Mouse (Mus musculus) frontal cortex, postnatal 36 days (tissue): ENCODE results near the gene Rai14.

Experiments
- DNase-seq, 2 experiments: peaks; one replicate each; pipeline ENCODE4 v3.0.0; 2022; ENCODE audit warnings: low spot score in 2 of 2

Rai14 gene

GRCm38 (mm10) chr15:10714409-10715138 lies at the start of gene Rai14:
Gene Rai14 (minus strand): TSS chr15:10714624.
- peak; percentile 30 to 41 for DNase-seq

- no peak for DNase-seq
Measured at GRCm38 (mm10) chr15:10761441-10761840, 47.0 kb upstream of the Rai14 start.

GRCm38 (mm10) chr15:10760006-10760405 lies 45.6 kb upstream of the Rai14 start:
- DNase-seq, result no peak

- DNase-seq, result no peak
Measured at GRCm38 (mm10) chr15:10759440-10759839, 45.0 kb upstream of the Rai14 start.

- no peak for DNase-seq
Measured at GRCm38 (mm10) chr15:10758808-10759207, 44.4 kb upstream of the Rai14 start.

- no peak for DNase-seq
Measured at GRCm38 (mm10) chr15:10751141-10751540, 36.7 kb upstream of the Rai14 start.

- DNase-seq, result peak in 1 of 2 experiments; percentile 46
Measured at GRCm38 (mm10) chr15:10750339-10750738, 35.9 kb upstream of the Rai14 start.

- no peak for DNase-seq
Measured at GRCm38 (mm10) chr15:10749678-10750077, 35.3 kb upstream of the Rai14 start.

GRCm38 (mm10) chr15:10747638-10748037 lies 33.2 kb upstream of the Rai14 start:
- DNase-seq, result peak; percentile 9 to 38

GRCm38 (mm10) chr15:10747226-10747625 lies 32.8 kb upstream of the Rai14 start:
- no peak for DNase-seq

GRCm38 (mm10) chr15:10746303-10747051 lies 32.1 kb upstream of the Rai14 start:
- DNase-seq, result no peak

- no peak for DNase-seq
Measured at GRCm38 (mm10) chr15:10742441-10742840, 28.0 kb upstream of the Rai14 start.

- no peak for DNase-seq
Measured at GRCm38 (mm10) chr15:10739279-10739678, 24.9 kb upstream of the Rai14 start.

- no peak for DNase-seq
Measured at GRCm38 (mm10) chr15:10738354-10739142, 24.1 kb upstream of the Rai14 start.

GRCm38 (mm10) chr15:10735948-10736347 lies 21.5 kb upstream of the Rai14 start:
- no peak for DNase-seq

GRCm38 (mm10) chr15:10735216-10735615 lies 20.8 kb upstream of the Rai14 start:
- no peak for DNase-seq

GRCm38 (mm10) chr15:10731398-10731797 lies 17.0 kb upstream of the Rai14 start:
- DNase-seq, result no peak

GRCm38 (mm10) chr15:10726272-10726671 lies 11.8 kb upstream of the Rai14 start:
- no peak for DNase-seq

GRCm38 (mm10) chr15:10724857-10725256 lies 10.4 kb upstream of the Rai14 start:
- DNase-seq, result no peak

- no peak for DNase-seq
Measured at GRCm38 (mm10) chr15:10723507-10723906, 9.1 kb upstream of the Rai14 start.

GRCm38 (mm10) chr15:10722629-10723339 lies 8.4 kb upstream of the Rai14 start:
- DNase-seq, result no peak
